Mouse (Mus musculus) spleen, adult 2 months (tissue): Measurements from ENCODE around the gene Cdk18.

ENCODE experiments used
- CTCF ChIP-seq: fragments of 200-500 bp; IDR thresholded peaks from 2 replicates; pipeline ENCODE4 v1.5.1; 2011; ENCODE audit warnings: mild to moderate bottlenecking, inconsistent platforms; ENCODE audit not compliant: insufficient read depth, insufficient read length, insufficient replicate concordance; ENCODE audit errors: extremely low read depth
- POLR2A ChIP-seq: fragments of 200-500 bp; IDR thresholded peaks from 2 replicates; pipeline ENCODE4 v1.6.1; 2011; ENCODE audit warnings: low read depth, low read length, inconsistent platforms

DNA sequence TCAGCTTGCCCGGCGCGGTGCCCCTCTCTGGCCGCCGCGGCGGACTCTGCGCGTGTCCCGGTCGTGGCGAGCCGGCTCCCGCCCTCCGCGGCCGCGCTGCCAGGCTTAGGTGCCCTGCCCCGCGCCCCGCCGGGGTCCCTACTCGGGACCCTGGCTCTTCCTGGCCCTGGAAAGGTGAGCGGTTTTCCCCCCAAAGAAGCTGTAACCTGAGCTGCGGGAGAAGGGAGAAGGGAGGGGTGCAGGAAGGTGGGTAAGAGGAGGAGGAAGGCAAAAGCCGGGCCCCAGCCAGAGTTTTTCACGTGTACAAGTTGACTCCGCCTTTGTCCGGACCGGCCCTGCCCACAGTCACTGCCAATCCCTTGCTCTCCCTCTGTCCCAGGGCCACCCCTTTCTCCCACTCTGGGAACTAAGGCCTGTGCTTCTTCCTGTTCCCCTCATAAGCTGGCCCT, at the start of gene Cdk18:
- TF ChIP-seq CTCF, result no peak
- no peak for TF ChIP-seq POLR2A
